Comparison of ENCODE assay signal across 28 mouse cellular contexts in the genomic region with DNA sequence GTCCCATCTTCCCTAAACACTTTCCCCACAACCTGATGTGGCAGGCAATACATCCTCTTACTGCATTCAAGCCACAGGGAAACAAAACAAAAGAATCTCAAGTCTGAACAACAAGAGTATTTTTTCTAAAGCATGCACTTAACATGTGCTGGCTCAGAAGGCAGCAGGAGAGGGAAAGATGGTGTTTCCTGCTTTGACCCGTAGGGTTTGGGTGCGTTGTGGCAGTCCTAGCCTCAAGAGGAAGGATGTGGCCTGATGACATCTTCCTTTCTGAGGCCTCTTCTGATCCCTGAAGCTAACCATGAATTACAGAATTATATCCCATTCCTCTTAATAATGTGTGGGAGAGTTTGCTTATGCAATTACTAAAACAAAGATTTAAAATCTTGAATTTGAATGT.
A peak's percentile ranks its signal among the peaks of the same experiment; 100 is the strongest.
DNase-seq lines count a peak whose midpoint lies in the region; ATAC-seq and TF ChIP-seq lines count a peak whose summit lies in the region.
"Had no signal": no experiment of that assay in that cellular context is flagged by ENCODE, and none has a peak within 500 bp of the region (broad histone marks: within the 10 kb centered on the region; RNA-seq: fewer than 3 reads in every experiment).

No protein-coding gene starts in this region.

- H3K27me3 ChIP-seq in heart, postnatal 0 days (ENCODE audit: control insufficient read depth, insufficient read depth, low read length): no peaks in the 10 kb centered on the region
- no peaks in the 10 kb centered on the region for H3K27me3 ChIP-seq in megakaryocyte, embryonic 14.5 days (replicated peaks)
- H3K27me3 ChIP-seq: hindbrain, embryonic 15.5 days; limb, embryonic 12.5 days; liver, embryonic 15.5 days had no signal

- H3K9me3 ChIP-seq in heart, postnatal 0 days (replicated peaks; ENCODE audit: control insufficient read depth, low read length): no peaks in the 10 kb centered on the region
- no peaks in the 10 kb centered on the region for H3K9me3 ChIP-seq in megakaryocyte, embryonic 14.5 days
- H3K9me3 ChIP-seq: forebrain, embryonic 13.5 days; G1E; hindbrain, embryonic 10.5 days; hindbrain, embryonic 15.5 days; limb, embryonic 12.5 days; liver, embryonic 15.5 days had no signal

- no peak for DNase-seq in heart, postnatal 0 days (ENCODE audit: low spot score)
- DNase-seq in heart, postnatal 14 days: no peak
- peak; percentile 16 for DNase-seq in CD4-positive helper T cell, adult 2 months (ENCODE audit: low read depth, low spot score)
- no peak for DNase-seq in layer of hippocampus, adult 8-10 months (ENCODE audit: low spot score in 2 of 2)
- DNase-seq in layer of hippocampus, postnatal 36 days: no peak
- DNase-seq in frontal cortex, postnatal 10 days (ENCODE audit: low spot score in 2 of 2): no peak
- DNase-seq: adrenal gland, postnatal 14 days; cerebellum, adult 18-20 months; cerebellum, postnatal 14 days; gastrocnemius, postnatal 25 days; heart, adult 18-20 months; kidney, adult 18-20 months; kidney, postnatal 4 days; lung, embryonic 14.5 days; lung, postnatal 14 days; midbrain, embryonic 14.5 days; right cerebral cortex, adult 18-20 months; thymus, adult 2 months had no signal

- WGBS in heart, postnatal 0 days: 50% methylated on average over 2 of the region's 2 CpGs

- no peak overlapping the region for H3K9ac ChIP-seq in heart, postnatal 0 days (replicated peaks; ENCODE audit: low read depth, low read length)
- H3K9ac ChIP-seq: forebrain, embryonic 13.5 days; hindbrain, embryonic 15.5 days; limb, embryonic 12.5 days; liver, embryonic 15.5 days; lung, embryonic 14.5 days had no signal

- no peak for ATAC-seq in heart, postnatal 0 days (ENCODE audit: insufficient read depth, low read depth)
- peak; percentile 96 for ATAC-seq in granulocyte monocyte progenitor cell, adult 5-6 weeks (replicated peaks; ENCODE audit: poor library complexity, severe bottlenecking)
- ATAC-seq: forebrain, embryonic 13.5 days had no signal

- H3K4me3 ChIP-seq in heart, postnatal 0 days (ENCODE audit: low read depth, low read length): no peak overlapping the region
- peak overlapping the region; percentile 77 for H3K4me3 ChIP-seq in megakaryocyte, embryonic 14.5 days (replicated peaks)
- H3K4me3 ChIP-seq: forebrain, embryonic 13.5 days; hindbrain, embryonic 10.5 days; hindbrain, embryonic 15.5 days; limb, embryonic 12.5 days; liver, embryonic 15.5 days had no signal

- TF ChIP-seq CTCF in heart, postnatal 0 days (IDR thresholded peaks at IDR 0.05; ENCODE audit: low read depth): no peak

- peak overlapping the region; percentile 5; the same call in 1 of the 2 replicates for H3K27ac ChIP-seq in heart, postnatal 0 days (ENCODE audit: low read depth)
- H3K27ac ChIP-seq: forebrain, embryonic 13.5 days; hindbrain, embryonic 10.5 days; hindbrain, embryonic 15.5 days; kidney, postnatal 0 days; limb, embryonic 12.5 days; liver, embryonic 15.5 days had no signal

- no peaks in the 10 kb centered on the region for H3K4me1 ChIP-seq in heart, postnatal 0 days (ENCODE audit: control insufficient read depth, insufficient read depth)
- peaks cover 39% of the 10 kb centered on the region for H3K4me1 ChIP-seq in megakaryocyte, embryonic 14.5 days
- H3K4me1 ChIP-seq: forebrain, embryonic 13.5 days; hindbrain, embryonic 10.5 days; hindbrain, embryonic 15.5 days; limb, embryonic 12.5 days; liver, embryonic 15.5 days had no signal

- TF ChIP-seq EP300 in heart, postnatal 0 days (IDR thresholded peaks at IDR 0.05; ENCODE audit: low read depth): no peak

- intact Hi-C loops in heart, postnatal 14 days (cut with DNase I): no loop called here

- no peak overlapping the region for H3K4me2 ChIP-seq in heart, postnatal 0 days (ENCODE audit: low read depth, low read length)
- H3K4me2 ChIP-seq: forebrain, embryonic 13.5 days; heart, embryonic 11.5 days; hindbrain, embryonic 15.5 days; limb, embryonic 12.5 days; liver, embryonic 15.5 days; lung, embryonic 14.5 days had no signal

- H3K36me3 ChIP-seq in heart, postnatal 0 days (replicated peaks; ENCODE audit: control insufficient read depth, insufficient read depth, low read length): no peaks in the 10 kb centered on the region; the same call in 1 of the 2 replicates
- no peaks in the 10 kb centered on the region for H3K36me3 ChIP-seq in megakaryocyte, embryonic 14.5 days (replicated peaks; ENCODE audit: low read length)
- H3K36me3 ChIP-seq: G1E; hindbrain, embryonic 10.5 days; hindbrain, embryonic 15.5 days; limb, embryonic 12.5 days; liver, embryonic 15.5 days had no signal
